Mouse (Mus musculus): ENCODE results near the gene Sh2b3.

Sh2b3 gene

DNA sequence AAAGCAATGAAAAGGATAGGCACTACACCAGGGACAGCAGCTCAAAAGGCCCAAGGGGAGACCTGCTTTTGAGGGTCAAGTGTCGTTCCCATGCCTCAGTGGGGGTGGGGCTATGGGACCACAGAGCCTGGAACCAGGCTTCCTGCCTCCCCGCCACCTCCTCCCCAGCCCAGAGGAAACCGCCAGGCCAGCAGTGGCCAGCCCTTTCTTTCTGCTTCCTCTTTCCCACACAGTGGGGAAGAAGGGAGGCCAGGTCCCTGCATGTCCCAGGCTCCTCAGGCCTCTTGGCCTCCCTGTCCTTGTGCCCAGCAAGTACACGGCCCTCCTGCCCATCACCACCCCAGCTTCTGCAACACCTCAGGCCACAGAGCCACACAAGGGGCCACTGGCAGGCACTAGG lies 13.3 kb downstream of the Sh2b3 start:
- no peak for DNase-seq (ENCODE audit: low spot score in 2 of 2)

DNA sequence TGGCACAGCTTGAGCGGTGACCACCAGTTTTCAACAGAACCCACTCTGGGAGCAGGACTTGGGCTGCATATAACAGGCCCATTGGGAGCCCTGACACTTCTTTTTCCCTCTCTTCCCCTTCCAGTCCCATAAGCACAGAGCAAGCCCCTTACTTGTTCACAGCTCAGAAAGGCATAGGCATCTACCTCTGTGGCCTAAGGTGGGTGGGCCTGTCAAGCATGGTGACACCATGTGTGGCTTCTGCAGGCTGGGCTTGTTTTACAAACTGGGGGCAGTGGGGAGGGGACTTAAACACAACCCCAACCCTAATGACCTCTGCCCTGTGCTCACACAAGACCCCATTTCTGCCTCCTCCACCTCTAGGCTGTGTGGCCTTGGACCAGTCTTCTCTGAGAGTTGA lies 13.8 kb downstream of the Sh2b3 start:
- no peak for DNase-seq (ENCODE audit: low spot score in 2 of 2)

DNA sequence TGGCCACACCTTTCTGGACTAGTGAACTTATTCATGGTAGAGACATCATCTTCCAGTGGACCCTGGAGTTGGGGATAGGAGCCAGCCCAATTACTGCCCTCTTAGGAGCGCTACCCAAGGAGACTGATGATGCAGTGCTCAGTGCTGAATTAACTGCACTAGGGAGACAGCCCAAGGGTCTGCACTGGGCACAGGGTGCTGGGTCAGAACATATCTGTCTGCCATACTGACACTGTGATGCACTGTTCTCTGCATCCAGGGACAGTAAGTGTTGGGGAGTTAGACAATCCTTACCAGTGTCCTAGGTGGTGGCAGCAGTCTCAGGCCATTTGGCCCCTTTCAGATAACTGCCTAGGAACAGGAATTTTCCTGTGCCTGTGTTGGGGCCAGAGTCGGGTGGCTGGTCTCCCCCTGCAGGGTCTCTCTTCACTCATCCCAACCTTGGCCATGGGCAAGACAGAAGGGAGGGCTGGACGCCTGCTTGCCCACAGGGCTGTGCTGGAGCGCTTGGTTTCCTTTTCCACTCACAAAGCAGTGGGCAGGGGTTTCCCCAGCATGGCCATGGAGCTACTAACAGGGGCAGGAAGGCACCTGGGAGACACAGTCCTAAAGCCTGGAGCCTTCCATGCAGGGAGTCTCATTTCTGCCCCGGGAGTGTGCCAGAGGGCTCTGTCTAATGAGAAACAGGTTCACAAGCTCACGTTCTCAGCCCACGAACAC lies 14.5 kb downstream of the Sh2b3 start:
- DNase-seq (ENCODE audit: low spot score in 2 of 2), result no peak

DNA sequence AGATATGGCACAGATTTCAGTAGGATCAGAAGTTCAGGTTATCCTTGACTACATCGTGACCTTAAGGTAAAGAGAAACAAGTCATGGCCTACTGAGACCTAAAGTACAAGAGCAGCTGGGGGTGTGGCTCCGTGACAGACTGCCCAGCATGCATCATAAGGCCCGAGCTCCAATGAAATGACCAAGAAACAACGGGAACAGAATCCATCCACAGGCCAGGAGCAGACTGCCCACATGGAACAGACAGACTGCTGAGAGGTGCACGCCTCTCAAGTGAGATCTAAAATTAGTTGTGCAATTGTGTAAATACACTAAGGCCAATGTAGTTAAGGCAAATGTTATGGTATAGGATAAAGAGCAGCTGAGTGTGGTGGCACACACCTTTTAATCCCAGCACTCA lies 15.9 kb downstream of the Sh2b3 start:
- DNase-seq (ENCODE audit: low spot score in 2 of 2), result no peak

DNA sequence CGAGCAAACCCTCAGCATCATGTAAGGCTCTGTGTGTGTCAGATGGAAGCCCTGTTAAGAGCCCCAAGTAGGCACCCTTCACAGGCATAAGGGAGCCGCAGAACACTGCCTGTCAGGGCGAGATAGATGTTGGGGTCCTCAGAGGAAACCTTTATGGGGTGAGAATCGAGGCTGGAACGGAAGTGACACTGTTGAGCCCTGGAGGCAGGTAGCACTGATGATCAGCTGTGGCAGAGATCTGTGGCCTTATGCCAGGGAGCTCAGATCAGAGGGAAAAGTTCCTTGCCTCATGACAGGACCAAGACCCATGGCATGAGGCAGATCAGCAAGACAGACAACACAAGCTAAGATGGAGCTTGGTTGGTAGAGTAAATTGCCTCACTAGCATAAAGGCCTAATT lies 16.3 kb downstream of the Sh2b3 start:
- no peak for DNase-seq (ENCODE audit: low spot score in 2 of 2)

DNA sequence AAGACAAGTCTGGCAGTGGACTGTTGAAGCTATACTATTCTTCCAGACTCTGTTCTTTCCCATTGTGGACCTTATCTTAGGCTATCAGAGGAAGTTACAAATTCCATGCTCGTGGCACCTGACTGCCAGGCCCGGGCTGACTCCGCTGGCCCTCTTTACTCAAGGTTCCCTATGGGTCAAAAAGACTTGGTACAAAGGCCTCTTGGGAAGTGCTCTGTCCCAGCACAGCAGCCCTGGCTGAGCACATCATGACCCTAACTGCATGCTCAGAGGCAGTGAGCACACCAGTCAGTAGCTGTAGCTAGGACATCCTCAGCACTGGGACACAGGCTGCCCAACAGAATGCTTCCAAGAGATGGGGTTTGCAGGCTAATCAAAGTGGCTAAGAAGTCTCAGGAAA lies 16.8 kb downstream of the Sh2b3 start:
- DNase-seq (ENCODE audit: low spot score in 2 of 2), result no peak

DNA sequence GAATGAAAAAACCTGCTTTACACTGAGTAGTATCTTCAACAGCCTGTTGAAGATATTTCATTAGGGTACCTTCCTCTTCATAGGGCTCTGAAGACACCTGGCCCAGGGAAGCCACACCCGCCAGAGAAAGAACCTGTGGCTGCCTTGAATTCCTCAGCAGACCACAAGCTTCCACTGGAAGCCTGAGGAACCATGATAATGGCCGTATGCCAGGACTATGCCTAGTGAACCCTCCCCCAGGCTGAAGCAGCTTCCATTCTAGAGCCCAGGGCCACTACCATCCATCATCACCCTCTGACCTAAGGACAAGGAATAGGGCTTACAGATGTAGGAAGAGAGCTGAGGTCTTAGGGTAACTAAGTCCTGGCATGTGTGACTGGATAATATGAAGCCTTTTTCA lies 17.3 kb downstream of the Sh2b3 start:
- DNase-seq (ENCODE audit: low spot score in 2 of 2), result no peak

DNA sequence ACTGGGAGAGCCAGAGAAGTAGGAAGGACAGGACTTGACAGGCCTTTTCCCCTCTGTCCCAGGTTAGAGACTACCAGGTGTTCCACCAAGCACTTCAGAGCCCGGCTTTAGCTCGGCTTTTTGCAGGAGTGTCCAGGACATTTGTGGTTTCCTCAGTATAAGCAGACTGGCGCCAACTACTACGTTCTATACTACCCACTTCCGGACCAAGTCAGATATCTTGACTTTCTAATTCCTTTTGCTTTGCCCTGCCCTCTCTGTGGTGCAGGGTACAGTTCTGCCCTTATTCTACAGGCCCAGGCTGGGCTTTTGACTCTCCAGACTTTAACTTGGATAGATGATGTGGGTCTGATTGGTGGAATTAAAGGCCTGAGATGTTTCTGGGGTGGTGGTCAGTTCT lies 17.9 kb downstream of the Sh2b3 start:
- no peak for DNase-seq (ENCODE audit: low spot score in 2 of 2)

DNA sequence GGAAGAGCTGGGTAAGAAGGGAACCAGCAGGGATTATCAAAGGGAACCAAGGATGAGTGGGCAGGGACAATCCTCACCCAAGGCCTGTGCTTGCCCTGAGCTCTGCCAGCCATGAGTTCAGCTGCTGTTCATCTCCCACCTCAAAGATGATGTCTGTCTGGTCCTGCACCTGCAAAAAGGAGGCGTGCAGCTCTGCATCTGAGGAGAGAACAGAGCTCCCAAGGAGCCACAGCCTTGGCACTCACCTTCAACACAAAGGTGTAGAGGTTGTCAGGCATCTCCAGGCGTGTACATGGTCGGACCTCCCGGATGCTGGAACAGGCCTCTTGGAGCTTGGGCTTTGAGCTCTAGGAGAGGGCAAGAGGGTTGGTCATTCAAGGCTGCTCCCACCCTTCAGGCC lies 18.6 kb downstream of the Sh2b3 start:
- DNase-seq (ENCODE audit: low spot score in 2 of 2), result no peak

DNA sequence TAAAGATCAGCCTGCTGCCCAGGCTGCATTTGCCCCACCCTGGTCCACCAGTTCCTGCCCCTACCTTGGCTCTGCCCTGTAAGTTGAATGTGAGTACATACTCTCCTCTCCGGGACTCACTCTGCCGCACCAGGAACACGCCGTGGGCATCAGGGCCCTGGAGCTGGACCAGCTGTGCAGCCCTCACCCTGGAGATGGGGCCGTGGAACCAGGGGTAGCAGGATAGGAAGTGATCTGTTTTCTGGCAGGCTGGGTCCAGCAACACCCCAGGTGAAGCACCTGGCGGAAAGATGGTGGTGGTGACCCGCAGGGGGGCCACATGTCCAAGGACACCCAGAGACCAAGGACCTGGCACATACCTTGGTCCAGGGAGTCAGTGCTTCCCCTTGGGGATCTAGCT lies 19.0 kb downstream of the Sh2b3 start:
- DNase-seq (ENCODE audit: low spot score in 2 of 2), result no peak

DNA sequence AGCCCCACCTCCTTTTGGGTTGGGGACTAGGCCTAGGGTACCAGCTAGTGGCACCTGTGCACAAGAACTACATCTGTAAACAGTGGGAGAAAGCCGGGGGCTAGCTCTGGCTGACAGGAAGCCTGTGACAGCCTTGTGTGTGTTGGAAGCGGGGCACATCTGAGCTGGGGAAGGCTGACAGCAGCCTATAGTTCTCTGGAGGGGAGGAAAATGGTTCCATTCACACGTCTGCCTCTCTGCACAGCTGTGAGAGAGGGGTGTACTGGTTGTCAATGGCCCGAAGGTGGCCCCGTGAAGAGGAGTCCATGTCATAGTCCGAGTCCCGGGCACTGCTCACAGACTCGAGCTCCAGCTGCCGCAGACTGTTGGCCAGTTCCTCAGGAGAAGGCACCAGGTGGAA lies 19.9 kb downstream of the Sh2b3 start:
- no peak for DNase-seq (ENCODE audit: low spot score in 2 of 2)

DNA sequence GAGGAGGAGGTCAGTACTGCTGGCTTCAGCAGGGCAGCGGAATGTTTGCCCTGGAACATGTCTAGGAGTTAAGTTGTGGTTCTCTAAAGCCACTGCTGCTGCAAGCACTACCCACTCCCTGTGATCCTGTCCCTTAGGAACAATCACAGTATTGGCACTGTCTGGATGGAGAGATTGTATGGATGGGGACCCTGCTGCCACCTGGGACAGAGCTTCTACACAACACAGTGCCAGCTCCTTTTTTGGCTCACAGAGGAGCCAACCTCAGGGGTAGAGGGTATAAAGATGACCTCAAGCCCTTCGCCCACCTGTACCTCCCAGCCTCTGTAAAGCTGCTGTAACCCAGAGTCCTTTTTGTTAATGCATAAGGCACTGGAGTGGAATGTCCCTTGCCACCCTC lies 20.8 kb downstream of the Sh2b3 start:
- DNase-seq (ENCODE audit: low spot score in 2 of 2), result no peak

DNA sequence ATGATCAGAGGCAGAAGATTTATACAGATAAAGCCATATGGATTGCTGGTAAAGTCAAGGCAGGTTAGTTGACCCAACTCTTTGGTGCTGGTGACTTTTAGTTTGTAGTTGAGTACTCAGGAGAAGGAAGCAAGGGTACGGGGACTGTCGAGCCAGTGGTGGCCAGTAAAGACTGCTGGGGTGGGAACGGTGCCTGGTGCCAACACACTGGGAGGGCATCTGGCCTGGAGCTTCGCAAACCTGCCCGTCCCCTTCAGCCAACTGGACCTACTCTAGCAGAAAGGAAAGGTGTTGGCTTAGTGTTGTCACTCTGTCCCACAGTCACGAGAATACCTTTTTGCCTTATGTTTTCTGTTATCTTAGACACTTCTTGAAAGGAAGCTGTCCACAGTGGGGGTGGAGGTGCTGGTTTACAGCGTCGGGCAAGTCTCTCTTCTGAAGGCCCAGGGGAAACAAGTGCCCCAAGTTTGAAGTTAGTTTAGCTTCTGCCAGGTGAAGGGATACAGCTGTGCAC lies 21.5 kb downstream of the Sh2b3 start:
- DNase-seq (ENCODE audit: low spot score in 2 of 2), result no peak

DNA sequence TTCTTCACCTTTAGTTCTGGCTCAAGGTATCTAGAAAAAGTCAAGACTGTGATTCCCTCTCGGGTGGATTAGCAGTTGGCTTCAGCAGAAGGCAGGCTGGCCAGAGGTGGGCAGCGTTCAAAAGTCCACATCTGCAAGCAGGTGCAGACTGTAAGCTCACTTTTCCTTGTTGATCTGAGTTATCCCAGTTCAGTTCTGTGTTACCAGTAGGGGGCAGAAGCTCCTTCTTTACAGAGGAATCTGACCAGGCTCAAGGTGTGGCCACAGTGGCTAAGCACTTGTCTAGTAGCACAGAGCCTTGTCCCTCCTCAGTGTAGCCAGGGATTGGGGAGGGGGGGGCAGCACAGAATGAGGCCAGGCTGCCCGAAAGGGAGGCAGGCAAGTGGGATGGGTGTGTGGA lies 22.4 kb downstream of the Sh2b3 start:
- DNase-seq (ENCODE audit: low spot score in 2 of 2), result peak; percentile 61 to 67

DNA sequence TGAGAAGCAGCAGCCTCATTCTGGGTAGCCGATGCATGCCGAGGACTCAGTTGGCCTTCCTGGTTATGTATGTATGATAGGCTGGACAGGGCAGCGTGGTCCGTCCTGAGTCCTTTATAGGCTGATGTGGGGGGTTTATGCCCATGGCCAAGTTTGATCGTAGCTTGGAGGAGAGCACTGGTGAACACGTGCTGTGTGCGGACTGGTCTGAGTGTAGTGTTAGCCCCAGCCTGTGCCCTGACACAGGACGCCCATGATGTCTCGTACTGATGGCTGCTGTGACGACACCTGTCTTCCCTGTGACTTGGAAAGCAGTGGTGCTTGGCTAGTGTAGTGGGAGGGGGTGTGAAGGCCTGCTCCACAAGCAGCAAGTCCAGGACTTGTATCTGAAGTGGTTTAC lies 23.7 kb downstream of the Sh2b3 start:
- DNase-seq (ENCODE audit: low spot score in 2 of 2), result no peak

DNA sequence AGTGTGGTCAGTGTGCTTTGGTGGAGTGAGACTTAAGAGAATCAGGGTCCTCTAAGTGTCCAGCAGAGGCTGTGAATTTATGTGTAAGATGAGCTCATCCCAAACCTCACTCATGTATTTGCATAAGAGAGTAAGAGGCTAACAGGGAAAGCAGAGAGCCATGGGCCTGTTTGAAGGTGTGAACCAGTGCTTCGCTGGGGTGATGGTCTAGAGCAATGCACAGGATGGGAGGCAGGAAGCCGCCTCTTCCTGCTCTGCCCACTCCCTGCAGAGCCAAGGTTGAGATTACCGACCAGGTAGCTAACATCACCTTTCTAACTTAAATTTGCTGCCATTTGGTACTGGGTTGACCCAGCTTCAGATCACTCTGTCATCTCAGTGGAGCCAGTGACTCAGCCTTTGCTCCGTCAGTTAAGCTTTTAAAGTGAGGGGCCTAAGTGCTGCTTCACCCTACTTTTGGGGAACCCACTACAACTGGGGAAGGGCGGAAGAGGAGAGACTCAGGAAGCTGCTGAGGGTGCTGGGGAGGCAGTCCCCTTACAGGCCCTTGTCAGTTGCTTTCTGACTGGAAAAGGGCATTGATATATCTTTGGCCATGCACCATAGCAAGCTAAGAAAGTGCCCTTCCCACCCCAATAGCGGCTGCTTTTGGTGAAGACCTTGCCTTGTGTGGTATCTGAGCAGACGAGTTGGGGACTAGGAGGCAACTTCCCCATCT lies 24.8 kb downstream of the Sh2b3 start:
- DNase-seq (ENCODE audit: low spot score in 2 of 2), result no peak

DNA sequence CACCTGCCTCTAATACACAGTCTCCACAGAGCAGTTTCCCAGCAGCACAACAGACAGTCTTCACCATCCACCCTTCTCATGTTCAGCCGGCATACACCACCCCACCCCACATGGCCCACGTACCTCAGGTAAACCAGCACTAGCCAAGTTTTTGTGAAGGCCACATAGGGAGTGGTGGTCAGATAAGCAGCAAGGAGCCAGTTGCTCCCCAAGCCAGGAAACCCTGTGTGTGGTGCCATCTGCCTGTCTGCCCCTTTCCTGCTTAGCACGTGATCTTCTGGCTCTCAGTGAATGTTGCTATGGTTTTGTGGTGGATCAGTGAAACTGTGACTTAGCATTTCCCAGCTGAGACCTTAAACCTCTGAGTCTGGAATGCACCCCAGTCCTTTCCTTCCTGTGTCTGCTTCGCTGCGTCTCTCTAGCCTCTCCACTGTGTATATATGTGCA lies 25.9 kb downstream of the Sh2b3 start:
- DNase-seq (ENCODE audit: low spot score in 2 of 2), result peak in 1 of 2 experiments; percentile 42

DNA sequence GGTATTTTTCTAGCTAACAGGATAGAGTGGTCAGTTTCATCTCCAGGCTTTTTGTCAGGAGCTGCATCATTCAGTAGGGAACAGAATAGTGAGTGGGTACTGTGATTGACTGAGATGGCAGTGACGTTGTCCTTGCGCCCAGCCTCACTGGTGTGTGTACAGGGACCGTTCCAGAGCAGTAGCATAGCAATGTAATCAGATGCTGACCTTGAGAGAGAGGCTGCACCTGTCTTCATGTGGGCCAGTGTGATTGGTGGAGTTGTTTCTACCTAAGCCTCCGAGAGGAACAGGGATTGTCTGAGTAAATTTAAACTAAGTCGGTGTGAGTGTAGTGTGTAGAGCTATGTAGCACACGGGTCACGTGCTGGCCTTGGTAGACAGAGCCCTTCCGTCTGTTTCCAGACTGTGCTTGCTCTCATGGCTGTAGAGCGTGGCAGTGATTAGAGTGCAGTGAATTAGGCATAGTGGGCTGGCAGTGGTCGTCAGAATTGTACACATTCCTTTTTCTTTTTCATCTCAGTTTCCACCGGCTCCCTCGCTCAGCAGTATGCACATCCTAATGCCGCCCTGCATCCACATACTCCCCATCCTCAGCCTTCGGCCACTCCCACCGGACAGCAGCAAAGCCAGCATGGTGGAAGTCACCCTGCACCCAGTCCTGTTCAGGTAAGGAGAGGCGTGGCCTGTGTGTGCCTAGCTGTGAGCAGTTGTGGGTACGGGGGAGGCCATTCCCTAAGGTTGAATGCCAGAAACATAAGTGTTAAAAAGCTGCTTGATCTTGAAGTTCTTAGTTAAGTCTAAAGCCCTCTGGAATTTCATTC lies 26.9 kb downstream of the Sh2b3 start:
- DNase-seq (ENCODE audit: low spot score in 2 of 2), result peak in 1 of 2 experiments; percentile 30

DNA sequence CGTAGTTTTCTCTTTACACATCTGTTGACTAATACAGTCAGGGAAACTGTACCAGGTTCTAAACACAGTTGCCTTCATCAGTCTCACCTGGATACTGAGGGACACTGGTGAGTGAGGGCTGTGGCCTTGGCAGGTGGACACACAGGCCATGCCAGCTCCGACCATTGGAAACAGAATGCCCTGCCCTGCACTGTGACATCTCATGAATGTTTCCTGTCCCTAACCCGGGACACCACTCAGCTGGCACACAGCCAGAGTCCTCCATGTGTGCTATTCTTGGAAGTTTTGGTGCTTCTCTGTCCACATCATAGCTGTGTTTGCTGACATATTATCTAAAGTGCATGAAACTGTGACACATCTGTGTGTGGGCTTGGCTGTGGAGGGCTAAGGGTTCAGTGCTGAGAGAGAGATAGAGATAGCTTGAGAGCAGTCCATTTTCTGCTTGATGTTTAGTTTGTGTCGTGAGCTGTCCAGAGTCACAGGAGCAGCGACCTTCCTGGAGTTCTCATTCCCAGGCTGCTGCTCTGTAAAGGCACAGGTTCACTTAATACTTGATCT lies 27.7 kb downstream of the Sh2b3 start:
- DNase-seq (ENCODE audit: low spot score in 2 of 2), result peak in 1 of 2 experiments; percentile 47

DNA sequence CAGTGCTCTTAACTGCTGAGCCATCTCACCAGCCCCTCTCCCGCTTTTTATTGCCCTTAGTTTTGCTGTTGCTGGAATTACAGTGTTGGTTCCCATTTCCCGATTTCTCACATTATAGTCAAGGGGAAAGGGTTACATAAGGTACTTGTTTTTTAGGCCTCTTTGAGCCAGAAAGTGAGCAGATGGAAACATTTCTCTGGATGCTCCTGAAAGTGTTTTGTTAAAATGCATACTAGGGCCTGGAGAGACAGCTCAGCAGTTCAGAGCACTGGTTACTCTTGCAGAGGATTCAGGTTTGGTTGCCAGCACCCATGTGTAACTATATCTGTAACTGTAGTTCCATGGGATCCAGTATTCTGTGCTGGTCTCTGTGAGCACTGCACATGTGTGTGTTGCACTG lies 29.2 kb downstream of the Sh2b3 start:
- peak in 1 of 2 experiments; percentile 17 for DNase-seq (ENCODE audit: low spot score in 2 of 2)

DNA sequence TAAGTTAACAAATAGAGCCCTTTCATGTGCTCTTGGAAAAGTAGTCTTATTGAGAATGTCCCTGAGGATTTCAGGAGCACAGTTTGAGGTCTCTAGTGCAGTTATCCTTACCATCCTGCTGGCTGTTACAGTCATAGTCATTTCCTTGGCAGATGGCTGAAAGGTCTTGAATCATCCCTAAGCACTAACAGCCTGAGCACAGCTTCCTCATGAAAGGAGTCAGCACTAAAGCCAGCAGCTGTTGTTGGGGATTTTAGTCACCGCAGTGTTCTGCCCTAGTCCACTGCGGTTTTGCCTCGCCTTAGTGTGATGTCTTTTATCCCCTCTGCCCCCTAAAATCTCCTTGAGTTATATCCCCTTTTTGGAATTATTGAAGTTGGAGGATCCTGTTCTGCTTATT lies 30.3 kb downstream of the Sh2b3 start:
- peak in 1 of 2 experiments; percentile 30 for DNase-seq (ENCODE audit: low spot score in 2 of 2)

DNA sequence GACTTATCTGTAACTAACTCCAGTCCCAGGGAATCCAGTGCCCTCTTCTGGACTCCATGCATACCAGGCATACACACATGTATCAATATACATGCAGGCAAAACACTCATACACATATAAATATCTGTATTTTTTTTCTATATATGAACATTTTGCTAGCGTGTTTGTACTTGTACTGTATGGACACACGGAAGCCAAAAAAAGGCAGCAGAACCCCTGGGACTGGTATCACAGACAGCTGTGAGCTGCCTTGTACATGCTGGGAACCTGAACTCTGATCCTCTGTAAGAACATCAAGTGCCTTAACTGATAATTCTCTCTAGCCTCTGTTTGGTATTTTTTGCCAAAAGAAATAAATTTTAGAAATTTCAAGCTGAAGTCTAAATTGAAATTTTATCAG lies 39.0 kb downstream of the Sh2b3 start:
- DNase-seq (ENCODE audit: low spot score in 2 of 2), result no peak
